Mouse (Mus musculus) spleen, adult 12 weeks (tissue): ENCODE results near the gene Cav3.

Experiments
- DNase-seq: peaks from one replicate; pipeline ENCODE4 v3.0.0; 2022; ENCODE audit warnings: low spot score

Gene Cav3

DNA sequence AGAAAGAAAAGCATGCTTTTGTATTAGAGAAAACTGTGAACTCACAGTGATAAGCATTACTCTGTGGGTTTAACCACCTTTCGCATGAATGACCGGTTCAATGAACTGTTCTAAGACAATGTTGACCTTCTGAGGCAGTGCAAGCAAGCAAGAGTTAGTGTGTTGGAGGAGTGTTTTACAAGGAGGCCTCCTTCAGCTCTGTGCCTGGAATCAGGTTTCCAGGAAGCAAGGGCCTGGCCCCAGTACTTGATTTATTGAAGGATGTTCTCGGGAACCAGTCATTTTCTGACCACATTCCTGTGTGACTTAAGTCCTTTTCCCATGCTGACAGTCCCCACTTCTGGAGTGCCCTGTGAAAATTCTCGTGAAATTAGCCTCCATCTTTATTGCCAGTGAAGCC lies 35.9 kb downstream of the Cav3 start:
- DNase-seq = no peak

- no peak for DNase-seq
Measured at GRCm38 (mm10) chr6:112496291-112497060, 37.2 kb downstream of the Cav3 start.

DNA sequence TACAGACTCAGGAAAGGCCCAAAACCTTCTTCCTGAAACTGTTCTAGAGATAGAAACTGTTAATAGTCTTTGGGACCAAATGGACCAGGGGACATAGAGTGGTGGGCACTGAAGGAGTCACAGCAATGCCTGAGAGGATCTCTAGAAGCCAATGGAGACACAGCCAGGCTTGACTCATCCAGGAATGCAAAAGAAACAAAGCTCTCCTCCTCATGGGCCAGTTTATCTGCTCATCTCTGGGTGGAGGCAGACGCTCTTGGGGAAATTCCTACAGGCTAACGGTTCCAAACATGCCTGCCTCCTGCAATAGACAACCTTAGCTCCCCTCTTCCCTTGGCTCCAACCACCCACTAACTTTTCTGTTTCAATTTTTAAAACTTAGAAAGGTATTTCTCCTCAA lies 38.2 kb downstream of the Cav3 start:
- DNase-seq = no peak

DNA sequence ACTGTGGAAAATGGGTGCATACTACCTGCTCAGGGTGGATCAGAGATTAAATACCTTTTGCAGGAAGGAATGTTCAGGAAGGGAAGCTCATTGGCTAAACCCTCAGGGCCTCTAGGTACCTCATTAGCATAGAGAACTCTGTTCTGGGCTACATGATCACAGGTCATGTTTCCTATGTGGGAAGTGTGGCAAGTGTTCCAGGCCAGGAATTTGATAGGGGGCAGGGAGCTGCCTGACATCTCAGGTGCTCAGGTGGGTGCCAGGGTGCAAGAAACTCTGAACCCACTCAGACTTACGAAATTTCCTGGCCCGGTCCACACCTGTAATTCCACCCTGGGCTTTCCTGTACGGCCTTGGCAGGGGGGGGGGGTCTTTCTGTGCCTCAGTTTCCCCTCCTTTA lies 39.4 kb downstream of the Cav3 start:
- DNase-seq = no peak

GRCm38 (mm10) chr6:112499456-112499855 lies 40.2 kb downstream of the Cav3 start:
- no peak for DNase-seq

DNA sequence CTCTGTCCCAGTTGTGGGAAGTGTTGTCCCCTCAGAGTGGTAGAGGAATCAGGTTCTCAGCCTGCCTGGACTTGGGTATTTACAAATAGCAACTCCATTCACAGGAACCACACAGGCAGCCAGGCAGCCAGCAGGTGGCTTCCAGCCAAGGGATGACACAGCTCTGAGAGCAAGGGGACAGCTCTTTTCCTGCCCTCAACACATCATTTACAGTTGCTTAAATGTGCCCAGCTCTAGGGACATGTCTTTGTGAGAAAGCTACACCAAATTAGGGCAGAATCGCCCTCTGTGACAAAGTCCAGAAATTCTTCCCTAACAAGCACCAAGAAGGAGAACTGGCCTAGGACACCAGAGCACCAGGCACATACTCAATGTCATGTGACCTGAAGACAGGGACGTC lies 41.9 kb downstream of the Cav3 start:
- DNase-seq = no peak

GRCm38 (mm10) chr6:112507617-112508016 lies 48.3 kb downstream of the Cav3 start:
- DNase-seq = no peak

DNA sequence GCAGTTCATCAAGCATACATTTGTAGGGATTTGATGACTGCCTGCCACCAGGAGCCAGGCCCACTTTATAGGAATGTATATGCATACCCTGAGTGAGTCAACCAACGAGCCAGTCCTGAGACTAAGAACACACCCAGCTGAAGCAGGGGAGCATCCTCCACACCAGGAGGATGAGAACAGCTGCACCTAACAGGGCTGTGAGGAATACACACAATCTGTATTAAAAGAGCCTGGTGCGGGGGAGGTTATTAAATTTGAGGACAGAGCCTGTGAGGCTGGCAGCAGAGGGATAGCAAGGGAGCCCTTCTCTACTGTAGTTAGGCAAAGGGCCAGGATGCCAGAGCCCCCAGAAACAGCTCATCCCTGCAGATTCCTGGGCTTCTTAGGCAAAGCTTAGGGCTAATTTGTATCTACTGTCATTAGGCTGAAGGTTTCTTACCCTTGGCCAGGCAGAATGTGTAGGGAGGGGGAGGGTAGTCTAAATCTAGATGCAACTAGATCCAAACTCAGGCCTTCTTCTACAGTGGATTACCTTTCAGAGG lies 50.4 kb downstream of the Cav3 start:
- DNase-seq = no peak

- no peak for DNase-seq
Measured at GRCm38 (mm10) chr6:112510346-112510745, 51.0 kb downstream of the Cav3 start.

DNA sequence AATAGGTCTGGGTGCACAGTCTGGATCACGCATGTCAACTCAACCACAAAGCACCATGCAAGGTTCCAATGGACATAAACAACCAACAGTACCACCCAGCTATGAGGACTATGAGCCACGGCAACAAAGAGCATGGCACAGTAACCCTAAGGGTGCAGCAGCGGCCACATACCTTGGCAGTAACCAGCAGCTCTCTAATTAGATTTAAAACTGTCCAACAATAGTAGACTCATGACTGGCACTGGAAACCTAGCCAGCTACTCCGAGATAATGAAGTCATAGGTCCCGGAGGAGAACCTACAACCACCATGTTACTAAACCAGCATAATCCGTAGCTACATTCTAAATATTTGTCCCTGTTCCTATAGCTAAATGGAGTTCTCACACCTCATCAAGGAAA lies 55.3 kb downstream of the Cav3 start:
- DNase-seq = no peak

- DNase-seq = no peak
Measured at GRCm38 (mm10) chr6:112516496-112516895, 57.2 kb downstream of the Cav3 start.

DNA sequence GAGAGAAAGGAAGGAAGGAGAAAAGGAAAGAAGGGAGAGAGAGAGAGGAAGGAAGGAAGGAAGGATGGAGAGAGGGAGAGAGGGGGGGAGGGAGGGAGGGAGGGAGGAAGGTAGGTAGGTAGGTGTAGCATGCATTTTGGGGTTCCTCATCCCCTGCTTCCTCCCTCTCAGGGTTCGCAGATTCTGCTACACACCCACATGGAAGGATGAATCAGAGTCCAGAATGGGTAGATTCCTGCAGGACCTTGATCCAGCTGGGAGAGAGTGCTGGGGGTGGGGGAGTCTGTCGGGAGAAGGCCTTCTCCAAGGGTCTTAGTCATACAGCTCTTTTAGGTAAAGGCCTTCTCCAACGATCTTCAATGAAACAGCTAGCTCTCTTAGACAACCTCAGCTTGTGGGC lies 58.3 kb downstream of the Cav3 start:
- no peak for DNase-seq

DNA sequence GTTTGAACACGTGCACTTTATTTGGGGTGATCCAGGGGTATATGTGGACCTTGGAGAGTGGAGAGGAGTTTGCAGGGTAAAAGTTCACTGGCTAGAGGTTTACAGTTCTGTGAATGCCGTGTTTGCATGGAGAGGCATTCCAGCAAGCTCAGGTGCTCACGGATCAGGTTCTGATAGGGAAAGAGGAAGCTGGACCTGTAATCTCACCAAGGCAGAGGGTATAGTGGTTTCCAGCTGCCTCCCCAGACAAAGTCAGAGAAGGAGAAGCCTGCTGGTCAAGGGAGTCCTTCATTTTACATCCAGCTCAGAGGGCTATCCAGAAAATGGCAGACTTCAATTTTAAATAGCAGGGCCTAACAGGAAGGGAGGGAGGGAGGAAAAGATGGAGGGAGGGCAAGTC lies 58.7 kb downstream of the Cav3 start:
- no peak for DNase-seq
